Mouse (Mus musculus) CH12.LX (cell line): Measurements from ENCODE around the gene Tgfbr3.

ENCODE experiments used
- CTCF ChIP-seq, 2 experiments: IDR thresholded peaks in 1 of 2; conservative IDR thresholded peaks in 1 of 2; 2 replicates each; pipeline ENCODE4 v1.5.1; 2011 to 2012; ENCODE audit warnings: low read depth in 2 of 2, low read length in 2 of 2, improper control_type of control experiment in 1 of 2, inconsistent platforms in 1 of 2, mild to moderate bottlenecking in 1 of 2, moderate library complexity in 1 of 2
- EP300 ChIP-seq: IDR thresholded peaks from 2 replicates; pipeline ENCODE4 v1.6.1; 2011; ENCODE audit warnings: low read length, improper control_type of control experiment
- MAZ ChIP-seq: IDR thresholded peaks from 2 replicates; pipeline ENCODE4 v1.6.1; 2012; ENCODE audit warnings: low read depth, mild to moderate bottlenecking, inconsistent platforms, low read length, improper control_type of control experiment, moderate library complexity
- POLR2A ChIP-seq: IDR thresholded peaks from 2 replicates; pipeline ENCODE4 v1.6.1; 2011; ENCODE audit warnings: low read depth, mild to moderate bottlenecking, improper control_type of control experiment, low read length

GRCm38 (mm10) chr5:107201509-107202182 is 87.8 kb downstream of the Tgfbr3 start:
- TF ChIP-seq CTCF (conservative IDR thresholded peaks at IDR 0.05 in 1 of 2, IDR thresholded peaks at IDR 0.05 in 1 of 2; ENCODE audit: low read depth in 2 of 2, low read length in 2 of 2) (no peak), EP300 (no peak), POLR2A (no peak), MAZ (no peak)
